Mouse (Mus musculus): ENCODE measurements around the gene AL732309.1.
A peak's percentile ranks its signal among the peaks of the same experiment; 100 is the strongest.

Gene AL732309.1

DNA sequence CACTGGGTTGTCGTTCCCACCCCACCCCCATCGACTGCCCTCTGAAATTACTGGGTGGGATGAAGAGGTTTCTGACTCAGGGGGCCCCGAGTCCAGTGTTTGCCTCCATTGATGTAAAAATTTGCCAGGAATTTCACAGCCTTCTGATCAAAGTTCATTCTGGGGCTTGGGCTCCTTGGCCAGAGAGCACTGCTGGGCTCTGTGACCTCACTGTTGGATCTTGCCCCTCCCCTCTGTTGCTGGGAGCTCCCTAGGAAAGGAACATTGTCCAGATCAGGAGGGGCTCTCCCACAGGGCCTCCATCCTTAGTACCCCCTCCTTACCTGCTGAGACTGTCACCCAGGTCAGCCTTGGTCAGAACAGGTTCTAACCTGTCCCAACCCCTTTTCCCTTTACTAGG is 32.2 kb downstream of the AL732309.1 start, which contains the start of gene Stpg3:
Gene Stpg3, minus strand, starts transcription at position 194 of the 400 bp plus-strand sequence.
- TF ChIP-seq GATA4 (IDR thresholded peaks at IDR 0.05; ENCODE audit: insufficient replicate concordance, low read length) = no peak

DNA sequence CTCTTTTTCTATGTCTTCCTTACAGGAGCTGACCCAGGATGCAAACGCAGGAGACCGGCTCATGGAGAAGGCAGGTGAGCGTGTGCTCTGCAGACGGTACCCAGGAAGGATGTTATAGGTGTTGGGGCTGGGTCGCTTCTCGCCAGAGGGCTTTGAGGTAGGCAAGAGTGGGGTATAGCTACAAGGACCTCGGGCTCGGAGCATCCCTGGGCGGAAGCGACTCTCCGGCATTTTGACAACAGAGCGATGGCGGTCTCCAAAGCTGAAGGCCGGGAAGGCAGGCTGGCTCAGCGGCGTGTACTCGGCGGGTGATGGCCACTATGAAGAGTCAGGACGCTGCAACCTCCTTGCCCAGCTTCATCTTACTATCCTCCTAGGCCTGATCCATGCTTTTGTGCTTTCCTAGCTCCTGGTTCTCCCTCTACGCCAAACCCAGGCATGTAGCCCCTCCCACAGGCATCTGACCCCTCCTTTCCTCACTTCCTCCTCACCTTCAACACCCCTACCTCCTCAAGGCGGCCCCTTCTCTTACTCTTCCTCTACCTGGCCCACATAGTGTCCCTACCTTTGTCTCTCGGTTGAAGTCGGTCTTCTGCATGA is 33.3 kb downstream of the AL732309.1 start:
- TF ChIP-seq GATA4 (IDR thresholded peaks at IDR 0.05; ENCODE audit: insufficient replicate concordance, low read length) = no peak

DNA sequence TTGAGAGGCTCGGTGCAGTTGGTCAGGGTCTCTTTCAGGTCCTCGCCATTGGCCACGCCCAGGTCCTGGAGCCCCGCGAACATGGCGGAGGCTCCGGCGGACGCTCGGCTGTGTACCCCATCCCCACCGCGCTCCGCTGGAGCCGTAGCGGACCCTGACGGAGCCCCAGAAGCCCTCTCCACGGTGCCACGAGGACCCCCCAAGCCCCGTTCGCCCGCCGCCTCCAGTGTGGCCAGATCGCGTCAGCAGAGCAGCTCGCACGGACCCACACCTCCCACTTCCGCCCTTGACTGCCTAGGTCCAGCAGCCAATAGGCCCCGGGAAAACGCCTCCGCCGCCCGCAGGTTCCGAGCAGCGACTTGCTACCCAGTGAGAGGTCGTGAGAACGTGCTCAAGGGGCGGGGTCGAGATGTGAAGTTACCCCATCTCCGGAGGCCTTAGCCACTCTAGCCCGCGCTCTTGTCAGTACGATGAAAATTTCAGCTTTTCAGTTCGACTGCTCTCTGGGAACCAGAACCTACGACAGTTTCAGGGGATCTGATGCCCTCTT is 35.5 kb downstream of the AL732309.1 start, which contains the start of gene Nelfb:
Gene Nelfb, minus strand, starts transcription at position 369 of the 550 bp plus-strand sequence.
- TF ChIP-seq GATA4 (IDR thresholded peaks at IDR 0.05; ENCODE audit: insufficient replicate concordance, low read length) = no peak; the same call in 1 of the 2 replicates

DNA sequence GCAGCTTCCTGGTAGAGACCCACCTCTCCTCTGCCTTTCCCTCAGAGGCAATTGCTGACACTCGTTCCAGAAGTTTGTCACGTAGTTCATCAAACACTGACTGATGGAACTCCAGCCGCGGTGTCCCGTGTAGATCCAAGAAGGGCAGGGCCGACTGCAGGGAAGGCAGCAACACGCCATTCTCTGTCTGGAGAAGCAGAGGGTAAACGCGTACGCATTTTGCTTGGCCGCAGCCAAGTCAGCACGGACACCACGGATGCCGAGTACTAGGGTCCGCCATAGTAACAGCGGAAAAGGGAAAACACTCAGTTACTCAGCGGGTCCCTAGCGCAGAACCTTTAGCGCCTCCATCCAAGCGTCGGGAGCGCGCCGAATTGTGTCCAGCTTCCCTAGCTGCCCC is 36.0 kb downstream of the AL732309.1 start:
- no peak for TF ChIP-seq GATA4 (IDR thresholded peaks at IDR 0.05; ENCODE audit: insufficient replicate concordance, low read length)

DNA sequence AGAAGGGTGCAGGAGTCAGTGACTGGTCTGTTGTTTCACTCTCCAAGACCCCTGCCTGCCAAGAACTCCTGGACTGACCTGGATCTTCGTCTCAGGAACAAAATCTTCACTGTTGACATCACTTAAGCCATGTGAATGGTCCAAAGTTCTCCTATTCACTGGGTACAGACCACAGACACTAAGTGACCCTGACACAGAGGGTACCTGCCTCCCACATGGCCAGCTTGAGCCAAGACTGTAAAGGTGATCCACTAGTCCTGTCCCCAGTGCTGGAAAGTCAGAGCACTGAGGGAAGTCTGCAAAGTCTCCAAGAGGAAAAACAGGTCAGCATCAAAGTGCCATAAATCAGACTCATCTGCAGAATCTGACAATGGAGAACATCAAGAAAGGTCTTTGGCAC is 39.1 kb downstream of the AL732309.1 start:
- no peak for TF ChIP-seq GATA4 (IDR thresholded peaks at IDR 0.05; ENCODE audit: insufficient replicate concordance, low read length)

DNA sequence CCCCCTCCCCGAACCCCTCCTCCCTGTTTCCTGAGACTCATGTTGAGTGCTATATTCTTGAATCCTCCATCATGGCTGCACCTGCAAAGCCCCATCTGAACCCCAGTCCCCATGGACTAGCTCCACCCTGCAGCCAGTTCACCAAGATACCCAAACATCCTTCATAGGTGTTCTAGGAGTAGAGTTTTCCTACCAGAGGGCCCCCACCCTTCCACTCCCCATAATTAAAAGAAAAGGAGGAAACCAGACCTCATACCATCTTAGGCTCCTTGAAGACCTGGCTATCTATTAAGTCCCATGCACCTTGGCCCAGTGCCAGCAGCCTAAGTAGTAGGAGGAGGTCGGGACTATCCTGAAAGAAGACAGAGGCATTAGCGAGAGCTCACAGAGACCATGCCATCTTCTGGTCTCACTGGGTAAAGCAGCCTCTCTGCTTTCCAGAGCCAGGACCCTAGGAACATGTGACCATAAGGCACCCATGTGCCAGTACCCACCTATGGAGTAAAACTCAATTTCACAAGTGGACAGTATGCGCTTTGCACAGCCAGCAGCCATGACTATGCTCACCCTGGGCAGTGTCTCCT is 42.9 kb downstream of the AL732309.1 start:
- TF ChIP-seq GATA4 (IDR thresholded peaks at IDR 0.05; ENCODE audit: insufficient replicate concordance, low read length) = no peak

DNA sequence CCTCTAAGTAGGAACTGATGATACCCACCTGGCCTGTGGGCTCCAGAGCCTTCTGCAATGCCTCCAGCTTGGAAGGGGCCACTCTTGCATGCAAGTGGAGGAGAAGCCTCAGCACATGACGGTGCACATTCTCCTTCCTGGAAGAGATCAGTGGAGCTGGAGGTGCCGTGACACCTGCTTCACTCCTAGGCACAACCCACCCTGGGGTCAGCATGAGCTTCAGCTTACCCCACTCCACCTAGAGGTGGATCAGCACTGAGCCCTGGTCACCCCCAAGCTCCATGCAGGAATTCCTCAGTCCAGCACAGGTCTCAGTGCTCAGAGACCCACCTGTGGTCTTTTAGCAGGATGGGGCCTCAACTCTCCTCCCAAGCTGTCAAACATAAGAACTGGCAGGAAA is 46.0 kb downstream of the AL732309.1 start:
- TF ChIP-seq GATA4 (IDR thresholded peaks at IDR 0.05; ENCODE audit: insufficient replicate concordance, low read length) = no peak

DNA sequence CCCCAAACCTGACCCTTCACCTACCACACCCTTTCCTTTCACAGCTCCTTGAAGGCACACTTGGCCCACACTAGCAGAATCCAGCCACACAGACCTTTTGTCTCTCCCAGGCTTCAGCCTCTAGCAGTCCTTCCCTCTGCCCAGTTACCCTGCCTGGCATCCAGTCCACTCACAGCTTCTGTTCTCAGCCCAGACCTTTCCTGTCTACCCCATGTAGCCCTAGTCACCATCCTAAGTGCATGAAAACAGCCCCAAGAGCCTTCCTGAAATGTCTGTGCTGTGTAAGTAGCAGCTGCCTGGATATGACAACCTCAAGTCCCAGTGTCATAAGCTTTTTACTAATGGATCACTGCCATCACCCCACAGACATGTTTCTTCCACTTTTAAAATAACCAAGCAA is 48.7 kb downstream of the AL732309.1 start:
- no peak for TF ChIP-seq GATA4 (IDR thresholded peaks at IDR 0.05; ENCODE audit: insufficient replicate concordance, low read length)

DNA sequence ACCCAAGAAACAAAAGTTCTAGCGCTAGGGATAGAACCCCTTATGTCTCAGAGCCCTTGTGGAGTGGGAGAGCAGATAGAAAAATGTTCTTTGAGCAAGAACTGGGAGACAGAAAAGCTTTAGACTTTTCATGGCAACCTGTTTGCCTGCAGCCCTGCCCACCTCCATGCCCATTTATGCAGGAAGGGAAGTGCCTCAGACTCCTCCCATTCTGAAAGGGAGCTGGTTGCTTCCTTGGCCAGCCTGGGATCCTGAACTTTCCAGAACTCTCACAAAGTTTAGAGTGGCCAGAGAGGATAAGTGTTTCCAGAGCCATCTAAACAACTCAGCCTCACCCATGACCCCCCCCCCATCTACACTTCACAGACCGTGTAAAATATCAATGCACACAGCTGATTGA is 49.5 kb downstream of the AL732309.1 start:
- TF ChIP-seq GATA4 (IDR thresholded peaks at IDR 0.05; ENCODE audit: insufficient replicate concordance, low read length) = no peak

DNA sequence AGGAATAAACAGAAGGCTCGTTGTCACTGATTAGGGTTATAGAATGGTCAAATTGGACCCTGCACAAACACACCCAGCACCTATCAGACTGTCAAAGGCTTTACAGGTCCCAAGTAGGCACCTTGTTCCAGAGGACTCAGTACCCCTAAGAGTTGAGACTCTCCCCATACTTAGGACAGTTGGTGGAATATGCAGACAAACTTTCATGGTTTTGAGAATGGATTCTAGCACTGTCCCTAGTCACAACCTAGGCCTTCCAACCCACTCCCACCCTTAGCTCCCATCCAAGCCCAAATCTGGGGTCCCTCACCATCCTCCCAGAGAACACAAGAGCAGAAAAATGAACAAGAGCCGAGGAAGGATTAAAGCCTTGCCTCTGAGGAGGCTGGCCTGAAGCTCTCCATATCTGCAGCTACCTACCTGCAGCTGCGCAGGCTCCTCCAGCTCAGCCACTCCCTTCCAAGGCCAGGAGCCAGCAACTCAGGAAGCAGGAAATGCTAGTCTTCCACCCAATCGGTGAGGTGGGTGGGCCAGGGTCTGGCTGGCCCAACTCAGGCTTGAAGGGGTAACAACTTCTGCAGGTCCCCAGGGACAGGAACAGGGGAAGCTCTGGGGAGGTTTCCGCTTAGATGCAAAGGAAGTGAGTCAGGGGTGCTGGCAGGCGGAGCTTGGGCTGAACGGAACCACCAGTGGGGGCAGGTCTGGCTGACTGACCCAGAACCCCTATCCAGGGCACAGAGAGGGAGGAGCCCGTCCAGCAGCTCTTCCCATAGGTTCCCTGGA is 50.3 kb downstream of the AL732309.1 start, which contains the start of gene Tor4a:
Gene Tor4a, minus strand, starts transcription at position 715 of the 783 bp plus-strand sequence.
- TF ChIP-seq GATA4 (IDR thresholded peaks at IDR 0.05; ENCODE audit: insufficient replicate concordance, low read length) = no peak; the same call in 1 of the 2 replicates

DNA sequence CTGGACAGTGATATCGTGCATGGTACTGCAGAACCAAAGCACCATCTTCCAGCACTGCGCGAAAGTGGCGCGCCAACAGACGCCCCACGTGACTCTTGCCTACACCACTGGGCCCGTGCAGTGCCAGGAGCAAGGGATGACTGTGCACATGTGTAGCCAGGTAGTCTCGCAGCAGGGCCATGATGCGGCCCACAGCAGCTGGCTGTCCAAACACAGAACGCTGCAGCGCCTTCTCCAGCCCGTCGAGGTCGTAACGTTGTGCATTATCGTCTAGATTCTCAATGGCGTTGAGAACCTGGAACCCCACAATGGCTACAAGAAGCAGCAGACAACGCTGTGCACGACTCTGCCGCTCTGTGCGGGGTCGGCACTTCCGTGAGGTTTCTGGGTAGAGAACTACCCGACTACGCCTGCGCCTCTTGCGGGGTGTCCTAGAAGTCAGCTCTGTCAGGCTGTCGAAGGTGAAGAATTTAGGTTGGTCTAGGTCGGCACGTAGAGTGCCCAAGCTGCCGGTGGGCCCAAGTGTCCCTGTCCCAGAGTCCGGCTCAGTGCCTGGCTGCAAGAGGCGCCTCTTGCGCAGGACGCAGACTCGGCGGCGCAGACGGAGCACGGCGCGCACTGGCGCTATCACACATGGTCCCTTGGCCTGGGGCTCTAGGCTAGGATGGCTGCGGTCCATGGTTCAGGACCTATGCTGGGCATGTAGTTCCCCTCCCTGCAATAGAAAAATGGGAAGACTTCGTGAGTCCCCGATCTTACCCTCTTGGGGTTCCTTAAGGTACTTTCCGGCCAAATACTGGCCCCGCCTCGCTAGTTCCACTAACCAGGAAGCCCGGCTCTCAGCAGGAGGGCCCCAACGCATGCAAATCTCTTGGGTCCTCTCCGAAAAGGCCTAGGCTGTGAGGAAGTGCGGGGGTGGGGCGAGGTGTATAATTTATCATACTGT is 51.2 kb downstream of the AL732309.1 start:
- TF ChIP-seq GATA4 (IDR thresholded peaks at IDR 0.05; ENCODE audit: insufficient replicate concordance, low read length) = 0 out of 2 replicates have a peak, but pooled peaks have one; percentile 17

Measured in liver, adult (tissue).